Mouse (Mus musculus): ENCODE measurements at regions not wholly inside any gene's neighbourhood (a gene's known extent, or its start where the extent isn't known, plus 50 kb on each side); places are given as distances from the start of the nearest gene placed in this dataset.
A peak's percentile ranks its signal among the peaks of the same experiment; 100 is the strongest.

DNA sequence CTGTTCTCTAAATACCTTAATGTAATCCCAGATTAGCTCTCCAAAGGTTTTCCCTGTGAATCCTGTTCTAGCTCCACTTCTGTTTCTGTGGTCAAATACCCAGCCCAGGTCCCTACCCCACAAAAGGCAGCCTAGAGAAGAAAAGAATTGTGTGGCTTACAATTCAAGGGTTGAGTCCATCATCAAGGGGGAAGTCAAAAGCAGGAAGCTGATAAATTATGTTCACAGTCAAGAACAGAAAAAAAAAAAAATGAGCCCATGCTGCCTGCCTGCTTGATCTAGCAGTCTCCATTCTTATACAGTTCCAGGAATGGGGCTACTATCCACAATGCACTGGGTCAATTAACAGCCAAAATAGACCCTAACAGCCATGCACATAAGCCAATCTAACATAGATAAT is 285.7 kb downstream of the Actr3 start:
- DNase-seq (ENCODE audit: low read depth, low spot score), result no peak

DNA sequence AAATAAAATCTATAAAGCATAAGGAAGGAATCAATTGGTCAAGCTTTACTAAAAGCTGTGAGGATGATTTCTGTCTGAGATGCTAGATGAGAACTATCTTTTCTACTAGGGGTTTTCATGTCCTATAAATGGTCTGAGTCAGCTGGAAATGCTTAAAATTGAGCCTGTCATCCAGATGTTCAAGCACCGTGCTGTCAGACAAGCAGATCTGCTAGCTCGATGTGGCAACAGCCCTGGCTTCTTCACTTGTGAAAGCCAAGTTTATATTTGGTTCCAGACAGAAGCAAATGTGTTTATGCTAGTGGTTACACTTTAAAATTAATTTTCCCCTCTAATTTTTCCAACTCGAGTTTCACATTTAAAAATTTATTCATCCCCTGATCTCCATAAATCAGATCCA is 311.7 kb downstream of the Actr3 start:
- peak; percentile 6 for DNase-seq (ENCODE audit: low read depth, low spot score)

DNA sequence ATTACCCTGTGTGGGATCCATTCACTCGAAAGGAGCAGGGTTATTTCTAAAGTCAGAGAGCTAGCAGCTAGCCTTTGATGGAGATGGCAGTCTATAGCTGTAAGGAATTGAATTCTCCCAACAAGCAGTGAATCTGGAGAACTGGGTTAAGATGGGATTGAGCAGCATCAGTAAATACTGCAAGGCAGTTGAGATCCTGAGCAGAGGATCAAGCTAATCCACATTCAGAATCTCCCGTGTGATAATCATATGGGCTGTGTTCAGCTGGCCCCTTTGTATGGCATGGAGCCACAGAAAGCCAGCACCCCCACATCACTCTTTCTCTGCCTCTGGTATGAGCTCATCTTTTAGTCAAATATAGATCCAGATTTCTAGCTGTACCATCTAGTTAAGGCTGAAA is 334.9 kb downstream of the Actr3 start:
- DNase-seq (ENCODE audit: low read depth, low spot score), result no peak

DNA sequence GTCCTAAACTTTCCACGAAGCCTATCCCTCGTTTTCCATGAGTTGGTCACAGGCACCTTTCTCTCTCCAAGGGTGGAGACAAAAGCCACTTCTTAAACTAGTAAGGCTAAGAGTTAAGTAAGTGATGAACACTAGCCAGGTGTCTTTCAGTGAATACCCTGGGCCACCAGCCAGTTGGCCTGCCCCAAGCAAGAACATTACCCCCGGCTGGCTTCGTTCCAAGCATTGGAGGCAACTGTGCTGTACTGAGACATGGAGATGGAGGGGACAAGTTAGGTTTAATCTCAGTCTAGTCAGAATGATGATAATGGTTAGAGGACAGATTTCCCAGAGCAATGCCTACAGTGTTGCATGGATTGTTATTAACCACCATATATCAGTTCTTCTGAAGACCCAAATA is 350.6 kb downstream of the Actr3 start:
- no peak for DNase-seq (ENCODE audit: low read depth, low spot score)

DNA sequence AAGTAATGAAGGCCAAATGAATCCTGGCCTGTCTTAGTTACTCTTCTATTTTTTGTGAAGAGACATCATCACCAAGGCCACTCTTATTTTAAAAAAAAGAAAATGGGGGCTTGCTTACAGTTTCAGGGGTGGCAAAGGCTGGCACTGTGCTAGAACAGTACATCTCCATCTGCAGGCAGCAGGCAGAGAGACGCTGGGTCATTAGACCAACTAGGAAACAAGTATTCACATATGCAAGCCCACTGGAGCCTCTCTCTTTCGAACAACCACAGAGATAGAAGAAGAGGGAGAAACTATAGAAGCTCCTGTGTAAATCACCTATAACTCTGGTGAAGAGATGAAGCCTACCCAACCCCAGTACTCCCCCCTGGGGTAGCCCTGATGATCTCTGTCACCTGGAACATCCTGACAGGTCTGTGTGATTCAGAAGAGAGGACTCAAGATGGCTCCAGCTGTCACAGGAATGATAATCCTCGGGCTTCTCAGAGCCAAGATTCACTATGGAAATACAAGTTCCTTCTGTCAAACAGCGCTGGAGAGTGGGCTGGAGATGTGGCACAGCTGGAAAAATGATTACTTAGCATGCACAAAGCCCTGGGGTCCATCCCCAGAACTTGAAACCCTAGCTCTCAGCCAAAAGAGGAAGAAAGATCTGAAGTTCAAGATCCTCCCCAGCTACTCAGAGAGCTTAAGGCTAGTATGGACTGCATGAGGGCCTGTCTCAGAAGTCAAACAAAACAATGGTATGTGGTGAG is 395.8 kb downstream of the Actr3 start:
- DNase-seq (ENCODE audit: low read depth, low spot score), result no peak

DNA sequence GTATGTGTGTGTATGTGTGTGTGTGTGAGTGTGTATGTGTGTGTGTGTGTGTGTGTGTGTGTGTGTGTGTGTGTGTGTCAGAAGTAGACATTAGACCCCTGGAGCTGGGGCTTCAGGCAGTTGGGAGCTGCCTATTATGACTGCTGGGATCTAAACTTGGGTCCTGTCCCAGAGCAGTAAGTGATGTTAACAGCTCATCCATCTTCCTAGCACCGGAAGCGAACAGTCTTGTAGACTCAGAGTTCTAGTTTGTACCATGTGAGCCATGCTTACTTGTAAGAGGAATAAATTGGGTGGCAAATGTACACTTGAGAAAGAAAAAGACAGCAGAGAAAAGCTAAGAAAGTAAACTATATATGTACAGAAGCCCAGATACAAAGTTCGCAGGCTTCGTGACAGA is 422.2 kb downstream of the Actr3 start:
- DNase-seq (ENCODE audit: low read depth, low spot score), result no peak

DNA sequence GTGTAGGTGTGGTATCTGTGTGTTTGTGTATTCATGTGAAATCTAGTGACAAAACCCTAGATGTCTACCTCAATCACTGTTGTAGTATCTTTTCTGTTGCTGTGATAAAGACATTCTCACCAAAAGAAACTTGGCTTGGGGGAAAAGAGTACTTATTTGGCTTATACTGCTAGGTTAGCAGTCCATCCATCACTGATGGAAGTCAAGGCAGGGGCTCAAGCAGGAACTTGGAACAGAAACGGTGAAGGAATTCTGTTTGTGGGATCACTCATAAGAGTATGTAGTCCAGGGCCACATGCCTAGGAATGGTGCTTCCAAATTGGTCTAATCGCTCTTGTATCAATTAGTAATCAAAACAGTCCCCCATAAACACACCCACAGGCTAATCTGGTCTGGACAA is 423.6 kb downstream of the Actr3 start:
- DNase-seq (ENCODE audit: low read depth, low spot score), result no peak

DNA sequence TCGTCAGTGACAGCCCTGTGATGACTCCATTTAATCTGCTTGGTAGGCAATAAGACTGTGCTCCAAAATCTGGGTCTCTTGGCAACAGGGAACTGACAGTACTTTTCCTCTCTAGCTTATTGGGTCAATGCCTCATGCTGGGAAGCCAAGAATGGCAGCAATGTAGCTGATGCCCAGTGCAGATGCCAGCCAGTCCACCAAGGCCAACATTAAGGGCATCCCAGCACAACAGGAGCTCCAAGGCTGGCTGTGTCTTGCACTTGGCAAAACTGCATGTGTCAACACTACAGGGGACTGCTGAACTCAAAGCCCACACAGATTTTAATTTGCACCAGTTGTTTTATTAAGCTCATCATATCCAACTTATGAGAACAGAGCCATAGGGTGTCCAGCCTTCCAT is 437.9 kb downstream of the Actr3 start:
- peak; percentile 13 for DNase-seq (ENCODE audit: low read depth, low spot score)

DNA sequence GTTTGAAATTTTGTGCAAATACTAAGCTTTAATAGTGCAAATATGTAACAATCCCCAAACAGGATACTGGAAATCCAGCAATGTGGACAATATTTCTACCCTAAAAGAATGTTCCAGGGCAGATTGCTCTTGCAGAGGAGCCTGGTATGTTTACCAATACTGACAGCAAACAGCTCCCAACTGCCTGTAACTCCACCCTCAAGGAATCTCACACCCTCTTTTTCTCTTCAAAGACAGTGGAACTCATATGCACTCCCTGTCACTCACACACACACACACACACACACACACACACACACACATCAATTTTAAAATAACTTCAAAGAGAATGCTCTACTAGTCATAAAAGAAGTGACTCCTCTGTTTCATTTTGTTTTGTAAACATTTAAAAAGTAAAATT is 484.7 kb downstream of the Actr3 start:
- DNase-seq (ENCODE audit: low read depth, low spot score), result no peak

DNA sequence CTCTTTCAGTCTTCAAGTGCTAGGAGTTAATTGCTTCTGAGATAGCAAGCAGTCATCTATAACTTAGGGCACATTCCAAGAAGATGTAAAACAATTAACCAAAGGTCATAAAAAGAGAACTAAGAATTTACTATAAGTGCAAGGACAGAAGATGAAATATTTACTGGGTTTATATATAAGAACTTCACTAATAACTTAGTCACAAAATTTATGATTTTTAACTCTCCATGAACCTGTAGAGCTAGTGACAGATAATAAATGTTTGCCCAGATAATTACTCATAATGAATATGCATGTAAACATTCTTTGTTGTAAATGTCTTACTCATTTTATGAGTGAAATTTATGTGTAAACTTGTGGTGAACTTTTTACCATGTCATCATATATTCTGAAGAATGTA is 531.2 kb downstream of the Actr3 start:
- DNase-seq (ENCODE audit: low read depth, low spot score), result no peak

DNA sequence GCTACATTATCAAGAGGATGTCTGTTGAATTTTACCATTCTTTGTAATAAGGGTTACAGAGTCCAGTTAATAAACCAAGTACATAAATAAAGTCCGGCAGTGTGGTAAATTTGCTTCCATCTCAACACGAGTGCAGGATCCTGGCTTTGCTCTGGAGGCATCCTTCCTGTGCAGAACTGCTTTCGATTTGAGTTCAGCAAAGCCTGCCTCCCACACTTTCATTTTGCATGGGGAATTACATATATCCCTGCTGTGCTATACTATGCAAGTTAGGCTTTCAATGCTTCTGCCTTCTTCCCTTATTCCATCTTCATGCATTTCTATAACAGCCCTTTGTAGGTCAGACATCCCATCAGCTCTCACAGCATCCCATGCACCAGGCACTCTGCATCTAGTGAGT is 564.4 kb downstream of the Actr3 start:
- DNase-seq (ENCODE audit: low read depth, low spot score), result no peak

DNA sequence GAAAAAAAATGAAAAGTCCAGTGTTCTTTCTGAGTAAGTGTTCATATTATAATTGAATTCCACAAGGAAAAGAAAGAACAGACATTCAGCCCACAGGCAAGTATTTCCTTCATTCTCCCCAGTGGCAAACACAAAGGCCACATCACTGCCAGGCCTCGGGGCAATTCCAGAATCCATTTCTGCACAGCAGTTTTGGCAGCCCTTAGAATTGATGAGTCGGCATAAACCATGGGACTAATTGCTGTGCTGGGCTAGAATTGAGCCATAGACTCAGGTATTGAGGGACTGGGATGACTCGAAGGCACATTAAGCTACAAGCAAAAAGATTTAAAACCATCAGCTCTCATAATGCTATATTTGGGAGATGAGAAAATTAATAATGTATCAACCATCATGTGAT is 569.3 kb downstream of the Actr3 start:
- DNase-seq (ENCODE audit: low read depth, low spot score), result no peak

DNA sequence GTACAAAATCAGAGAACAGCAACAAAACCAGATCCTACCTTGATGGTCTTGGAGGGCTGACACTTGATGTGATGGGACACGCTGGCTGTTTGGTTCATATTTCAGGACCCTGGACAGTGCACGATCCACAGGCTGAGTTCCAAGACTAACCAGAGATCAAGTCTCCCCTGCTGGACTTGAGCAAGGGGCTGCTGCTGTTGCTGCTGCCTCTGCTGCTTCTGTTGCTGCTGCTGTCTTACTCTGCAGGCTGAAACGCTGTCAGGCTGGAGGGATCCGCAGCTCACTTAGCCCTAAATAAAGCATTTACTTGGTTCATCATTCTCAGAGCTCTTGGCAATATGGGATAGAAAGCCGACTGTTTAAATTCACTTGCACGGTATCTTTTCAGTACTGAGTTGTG is 589.8 kb downstream of the Actr3 start:
- peak; percentile 38 for DNase-seq (ENCODE audit: low read depth, low spot score)

DNA sequence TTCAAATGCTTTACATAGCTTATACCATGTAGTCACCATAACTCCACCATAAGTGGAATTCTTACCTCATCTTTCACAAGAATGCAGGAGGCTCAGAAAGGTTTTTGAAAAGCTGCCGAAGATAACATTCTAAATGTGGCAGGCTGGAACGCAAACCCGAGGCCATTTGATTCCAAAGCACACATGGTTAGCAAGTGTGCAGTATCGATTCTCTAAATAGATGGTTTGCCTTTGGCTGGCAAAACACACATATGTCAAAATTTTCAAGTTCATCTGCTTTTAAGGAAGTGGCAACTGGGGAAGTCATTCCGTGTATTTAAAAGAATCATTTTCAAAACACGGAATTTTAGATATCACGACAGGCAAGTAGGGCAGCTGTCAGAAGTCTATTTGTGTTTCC is 609.8 kb downstream of the Actr3 start:
- peak; percentile 84 for DNase-seq (ENCODE audit: low read depth, low spot score)

DNA sequence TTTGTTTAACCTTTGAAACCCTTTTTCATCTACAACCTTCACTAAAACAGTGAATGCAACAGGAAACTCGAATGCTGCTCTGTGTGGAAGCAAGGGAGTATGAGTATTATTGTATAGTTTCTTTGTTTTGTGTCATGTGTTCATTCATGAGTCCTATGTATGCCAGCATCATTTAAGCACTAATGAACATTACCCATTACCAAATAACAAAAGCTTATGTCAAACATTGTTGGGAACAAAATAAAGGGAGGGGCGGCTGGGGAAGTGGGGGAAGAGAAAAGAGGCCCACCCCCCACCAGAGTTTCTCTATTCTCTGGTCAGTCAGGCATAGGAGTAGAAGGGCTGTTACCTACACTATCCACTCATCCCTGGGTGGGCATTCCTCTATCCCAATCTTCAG is 642.5 kb downstream of the Actr3 start:
- DNase-seq (ENCODE audit: low read depth, low spot score), result no peak

DNA sequence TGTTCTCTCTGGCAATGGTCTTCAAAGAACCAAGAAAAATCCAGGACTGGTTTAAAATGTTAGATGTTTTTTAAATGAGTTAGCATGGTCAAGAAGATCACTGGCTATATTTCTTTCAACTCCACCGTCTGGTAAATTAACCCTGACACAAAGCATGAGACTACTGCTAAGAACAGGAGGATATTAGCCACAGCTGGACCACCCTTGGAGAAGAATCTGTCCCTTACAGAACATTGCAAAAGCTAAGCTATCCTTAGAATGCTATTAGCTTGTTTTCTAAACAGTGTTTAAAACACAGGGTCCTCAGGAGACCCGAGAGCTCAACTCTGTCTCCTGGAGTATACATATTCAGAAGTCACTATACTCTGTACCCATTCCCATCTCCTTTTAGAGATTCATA is 644.9 kb downstream of the Actr3 start:
- DNase-seq (ENCODE audit: low read depth, low spot score), result no peak

DNA sequence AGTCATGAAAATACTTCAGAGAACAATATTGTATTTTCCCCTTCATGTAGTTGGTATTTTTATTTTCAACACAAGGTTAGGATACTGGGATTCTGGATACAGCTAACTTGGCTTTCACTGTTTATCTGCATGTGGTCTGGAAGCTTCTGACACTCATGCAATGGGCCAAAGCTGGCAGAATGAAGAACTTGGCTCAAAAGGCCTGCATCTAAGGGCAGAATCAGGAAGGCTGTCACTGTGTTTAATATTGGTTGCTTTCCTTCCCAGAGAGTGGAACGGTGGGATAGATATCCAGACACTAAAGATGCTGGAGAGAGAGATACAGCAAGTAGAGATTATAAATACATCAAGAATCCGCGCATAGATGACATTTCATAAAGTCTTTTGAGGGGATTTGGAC is 645.4 kb downstream of the Actr3 start:
- no peak for DNase-seq (ENCODE audit: low read depth, low spot score)

DNA sequence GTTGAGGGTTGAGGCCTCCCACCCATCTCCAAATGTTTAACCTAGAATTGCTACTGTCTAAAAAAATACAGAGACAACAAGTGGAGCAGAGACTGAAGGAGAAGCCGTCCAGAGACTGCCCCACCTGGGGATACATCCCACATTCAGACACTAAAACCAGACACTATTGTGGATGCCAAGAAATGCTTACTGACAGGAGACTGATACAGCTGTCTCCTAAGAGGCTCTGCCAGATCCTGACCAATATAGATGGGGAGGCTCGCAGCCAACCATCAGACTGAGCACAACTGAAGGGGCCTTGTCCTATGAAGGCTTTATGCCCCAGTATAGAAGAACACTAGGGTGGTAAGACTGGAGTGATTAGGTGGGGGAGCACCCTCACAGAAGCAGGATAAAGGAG is 652.5 kb downstream of the Actr3 start:
- no peak for DNase-seq (ENCODE audit: low read depth, low spot score)

DNA sequence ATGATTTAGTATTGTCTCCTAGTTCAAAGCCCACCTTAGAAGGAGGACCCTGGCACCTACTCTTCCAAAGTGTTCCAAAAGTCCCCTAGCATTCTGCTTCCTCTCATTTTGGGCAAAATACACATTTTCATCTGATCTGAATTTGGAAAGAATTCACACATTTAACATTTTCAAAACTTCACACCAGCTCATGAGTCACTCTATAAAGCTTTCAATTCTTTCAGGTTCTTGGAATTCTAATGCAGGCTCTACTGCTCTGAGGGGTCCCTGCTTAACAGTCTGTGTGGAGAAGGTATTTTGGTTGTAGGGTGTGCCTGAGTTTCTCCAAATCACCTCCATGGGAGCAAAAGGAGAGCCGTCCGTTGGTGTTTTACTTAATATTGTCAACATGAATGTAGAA is 657.8 kb downstream of the Actr3 start:
- DNase-seq (ENCODE audit: low read depth, low spot score), result no peak

DNA sequence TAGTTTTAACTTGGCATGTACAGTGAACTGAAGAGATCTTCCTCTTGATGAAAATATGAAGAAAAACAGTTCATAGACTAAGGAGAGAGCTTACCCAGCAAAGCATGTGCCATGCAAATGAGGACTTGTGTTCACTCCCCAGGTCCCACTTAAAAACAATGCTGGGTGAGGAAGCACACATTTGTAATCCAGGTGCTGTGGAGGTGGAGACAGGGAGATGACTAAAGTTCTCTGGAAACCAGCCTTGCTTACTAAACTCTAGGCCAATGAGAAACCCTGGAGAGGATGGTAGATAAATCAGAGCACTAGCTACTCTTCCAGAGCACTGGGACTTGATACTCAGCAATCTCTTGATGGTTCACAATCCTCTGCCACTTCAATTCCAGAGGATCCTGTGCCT is 678.8 kb downstream of the Actr3 start:
- DNase-seq (ENCODE audit: low read depth, low spot score), result no peak

DNA sequence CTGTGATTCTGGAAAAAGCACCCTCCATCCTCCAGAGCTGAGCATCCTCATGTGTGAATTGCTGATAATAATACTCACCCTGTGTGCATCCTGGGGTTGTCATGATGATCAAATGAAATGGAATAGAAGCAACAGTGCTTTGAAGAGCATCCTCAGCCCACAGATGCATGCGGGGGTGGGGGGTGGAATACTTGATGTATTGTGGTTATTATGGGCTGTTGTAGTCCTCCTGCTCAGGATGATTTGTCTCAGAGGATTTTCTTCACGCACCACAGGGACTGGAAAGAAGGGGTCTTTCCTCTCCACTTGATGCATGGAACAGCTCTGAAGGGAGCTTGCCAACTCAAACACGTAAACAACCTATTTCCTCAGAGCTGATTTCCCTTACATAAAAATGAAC is 694.4 kb upstream of the Dpp10 start:
- DNase-seq (ENCODE audit: low read depth, low spot score), result peak; percentile 22

DNA sequence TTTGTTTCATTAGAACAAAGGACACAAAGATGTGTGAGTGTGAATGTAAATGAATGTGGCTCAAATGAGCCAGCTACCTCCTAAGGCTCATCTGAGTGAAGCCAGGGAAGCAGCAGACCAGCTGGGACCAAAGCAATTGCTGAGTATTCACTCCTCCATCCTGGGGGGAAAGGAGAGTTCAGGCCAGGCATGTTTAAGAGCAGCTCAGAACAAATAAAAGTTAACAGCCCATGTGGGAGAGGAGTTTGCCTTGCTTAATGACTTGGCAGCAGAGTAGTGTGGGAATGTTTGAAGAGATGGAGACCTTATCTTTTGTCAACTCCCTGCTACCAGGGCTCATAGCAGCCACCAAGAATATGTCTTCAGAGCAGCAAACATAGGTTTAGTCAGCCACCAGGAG is 685.0 kb upstream of the Dpp10 start:
- no peak for DNase-seq (ENCODE audit: low read depth, low spot score)

DNA sequence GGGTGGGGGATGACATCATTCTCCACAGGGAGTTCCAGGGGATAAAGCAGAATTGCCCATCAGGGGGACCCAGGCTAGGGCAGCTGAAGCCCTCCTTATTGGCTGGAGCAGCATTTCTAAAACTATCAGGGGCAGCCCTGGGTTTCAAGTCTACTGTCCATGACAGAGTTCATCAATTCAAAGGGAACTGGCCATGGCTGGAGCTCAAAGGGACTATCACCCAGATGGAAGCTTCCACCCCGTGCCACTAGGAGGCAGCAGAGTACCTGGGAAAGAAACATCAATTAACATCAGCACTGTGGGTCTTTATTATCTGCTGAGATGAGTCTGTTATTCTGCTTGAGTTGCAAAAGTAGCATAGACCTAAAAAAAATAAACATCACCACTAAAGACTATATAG is 672.7 kb upstream of the Dpp10 start:
- no peak for DNase-seq (ENCODE audit: low read depth, low spot score)

DNA sequence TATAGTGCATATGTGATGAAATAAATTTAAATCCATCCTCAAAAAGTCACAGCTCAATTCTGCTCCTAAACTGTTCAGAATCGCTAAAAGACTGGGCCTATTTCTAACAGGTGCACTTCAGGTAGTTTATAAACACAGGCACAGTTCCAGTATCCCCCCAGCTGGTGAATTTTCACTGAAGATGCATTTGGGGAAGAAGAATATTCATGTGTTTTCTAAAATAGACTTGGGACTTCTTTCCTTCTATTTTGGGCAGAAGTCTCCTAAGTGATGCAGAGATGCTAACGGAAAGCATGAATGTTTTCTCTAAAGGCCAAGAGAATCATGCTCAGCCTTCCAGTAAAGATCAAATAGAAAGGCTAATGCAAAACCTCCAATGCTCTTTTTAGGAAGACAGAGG is 660.9 kb upstream of the Dpp10 start:
- DNase-seq (ENCODE audit: low read depth, low spot score), result peak; percentile 60

Measured in telencephalon, adult 2 months (tissue).